Mouse (Mus musculus) lung, adult 2 months (tissue): ENCODE data around the gene Avpi1. TPM values are rescaled to one million over a fixed set of nuclear protein-coding genes. Genes with fewer than 3 reads are reported as not detected.

Experiments used
- DNase-seq: peaks from one replicate; pipeline ENCODE4 v3.0.0; 2022
- H3K4me1 ChIP-seq: fragments of 200-500 bp; 2 replicates; pipeline ENCODE4 v1.6.1; 2011; ENCODE audit warnings: low read length; ENCODE audit not compliant: control insufficient read depth, insufficient read depth
- H3K4me3 ChIP-seq: fragments of 200-500 bp; replicated peaks from 2 replicates; pipeline ENCODE3; 2011; ENCODE audit warnings: low read depth, mild to moderate bottlenecking, control low read depth, low read length; ENCODE audit errors: extremely low read depth
- CTCF ChIP-seq: fragments of 200-500 bp; IDR thresholded peaks from 2 replicates; pipeline ENCODE4 v1.5.1; 2011; ENCODE audit warnings: mild to moderate bottlenecking, low read length, control low read depth; ENCODE audit not compliant: insufficient read depth
- POLR2A ChIP-seq: fragments of 200-500 bp; IDR thresholded peaks from 2 replicates; pipeline ENCODE4 v1.6.1; 2011; ENCODE audit warnings: low read depth, mild to moderate bottlenecking, control low read depth, low read length, borderline replicate concordance; ENCODE audit errors: extremely low read depth
- WGBS: fragments of 180-500 bp; shearing (Covaris S2); methylation state at CpG from one replicate; pipeline ENCODE4 v1.1.7; 2018; 5-methylcytosine and 5-hydroxymethylcytosine counted together
- polyA plus RNA-seq: library from polyadenylated mRNA; depleted of rRNA; stranded (reverse); fragments of >200 nt; gene quantifications from 2 replicates; pipeline ENCODE4 v1.2.3, GENCODE M21; 2012

Gene Avpi1
- polyA plus RNA-seq, 1 experiment, result 46.8 TPM

- TF ChIP-seq POLR2A (no peak), CTCF (no peak)
- no peaks in the 10 kb centered on the region for H3K4me1 ChIP-seq
- DNase-seq, result no peak
- WGBS, result 36% methylated on average over 5 of the region's 5 CpGs
- H3K4me3 ChIP-seq, result no peak within 1 kb of the TSS
Observed at GRCm38 (mm10) chr19:42163764-42164163, 34.9 kb upstream of the Avpi1 start, which contains the start of gene Zfyve27. Zfyve27 (plus strand) TSS chr19:42163951.

- DNase-seq, result no peak
- 40% methylated on average over 13 of the region's 13 CpGs for WGBS
- no peak overlapping the region for H3K4me3 ChIP-seq
Observed at GRCm38 (mm10) chr19:42158246-42159017, 29.6 kb upstream of the Avpi1 start.

GRCm38 (mm10) chr19:42157493-42158237 lies 28.8 kb upstream of the Avpi1 start:
- WGBS, result 36% methylated on average over 12 of the region's 12 CpGs
- no peak overlapping the region for H3K4me3 ChIP-seq
- DNase-seq, result no peak
- H3K4me1 ChIP-seq, result peaks cover under 1% of the 10 kb centered on the region; the same call in 1 of the 2 replicates
- TF ChIP-seq POLR2A (no peak), CTCF (no peak)

More at GRCm38 (mm10) chr19:42158246-42159017, 29.6 kb upstream of the Avpi1 start:
- H3K4me1 ChIP-seq, result no peaks in the 10 kb centered on the region
- no peak for TF ChIP-seq POLR2A
- TF ChIP-seq CTCF, result no peak

DNA sequence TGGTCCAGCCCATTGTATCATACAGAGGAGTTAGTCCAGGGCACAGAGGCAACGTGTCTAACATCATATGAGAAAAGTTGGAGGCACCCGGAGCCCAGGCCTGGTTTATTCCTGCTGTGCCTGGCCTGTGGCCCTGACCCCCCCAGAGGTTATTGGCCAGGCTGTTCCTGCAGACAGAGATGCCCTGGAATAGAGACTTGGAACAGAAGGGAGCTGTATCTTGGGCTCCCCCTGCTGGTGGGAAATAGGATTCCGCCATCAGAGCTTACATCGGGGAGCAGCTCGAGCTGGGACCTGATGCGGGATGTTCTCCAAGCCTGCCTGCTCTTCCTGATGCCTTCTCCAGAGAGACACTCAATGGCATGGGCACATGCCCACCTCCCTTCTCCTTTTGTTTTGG lies 23.1 kb upstream of the Avpi1 start:
- Histone ChIP-seq H3K4me3 (peak overlapping the region; percentile 2), H3K4me1 (peaks cover 25% of the 10 kb centered on the region)
- DNase-seq, result peak; percentile 88
- 5% methylated on average over 6 of the region's 6 CpGs for WGBS
- TF ChIP-seq POLR2A (peak; percentile 23; the same call in 1 of the 2 replicates), CTCF (peak; percentile 79)

DNA sequence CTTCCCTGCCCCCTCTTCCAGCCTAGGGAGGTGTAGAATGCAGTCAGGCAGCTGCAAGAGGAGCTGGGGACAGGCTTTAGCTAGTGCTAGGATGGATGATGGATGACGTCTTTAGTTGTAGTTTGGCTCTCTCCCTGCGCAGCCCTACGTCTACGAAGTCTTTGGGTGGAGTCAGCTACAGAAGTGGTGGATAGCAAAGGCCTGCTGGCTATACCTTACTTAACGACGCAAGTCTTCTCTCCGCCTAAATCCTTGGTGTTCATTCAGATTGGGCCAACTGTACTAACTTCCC lies 19.7 kb upstream of the Avpi1 start:
- TF ChIP-seq POLR2A, result no peak
- 10% methylated on average over 7 of the region's 7 CpGs for WGBS
- peak; percentile 76 for DNase-seq
- Histone ChIP-seq H3K4me3 (peak overlapping the region; percentile 78), H3K4me1 (peaks cover 35% of the 10 kb centered on the region)

DNA sequence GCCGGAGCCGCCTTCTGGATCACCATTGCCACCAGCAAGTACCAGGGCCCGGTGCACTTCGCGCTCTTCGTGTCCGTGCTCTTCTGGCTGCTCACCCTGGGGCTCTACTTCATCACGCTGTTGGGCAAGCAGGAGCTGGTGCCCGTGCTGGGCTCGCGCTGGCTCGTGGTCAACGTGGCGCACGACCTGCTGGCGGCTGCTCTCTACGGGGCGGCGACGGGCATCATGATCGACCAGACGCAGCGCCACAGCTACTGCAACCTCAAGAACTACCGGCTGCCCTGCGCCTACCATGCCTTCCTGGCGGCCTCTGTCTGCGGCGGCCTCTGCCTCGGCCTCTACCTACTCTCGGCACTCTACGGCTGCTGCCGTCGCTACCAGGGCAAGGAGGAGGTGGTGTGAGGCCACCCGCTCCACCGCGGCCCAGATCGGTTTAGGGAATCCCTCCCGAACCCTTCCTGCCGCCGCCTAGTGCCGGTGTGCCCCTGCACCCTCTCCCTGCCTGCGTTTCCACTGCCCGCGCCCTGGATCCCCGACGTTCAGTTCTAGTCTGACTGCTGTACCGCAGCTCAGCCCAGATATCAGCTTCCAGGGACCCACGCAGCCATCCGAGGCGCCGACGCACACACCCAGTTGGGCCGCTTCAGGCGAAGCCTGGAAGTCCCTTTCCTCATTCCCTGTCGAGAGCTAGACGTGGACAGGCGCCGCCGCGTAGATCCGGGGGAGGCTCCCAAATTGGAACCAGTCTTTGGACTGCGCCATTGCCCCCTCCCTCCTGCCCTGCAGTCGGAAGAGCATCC lies 19.1 kb upstream of the Avpi1 start:
- WGBS, result 1% methylated on average over 63 of the region's 63 CpGs
- peak; percentile 75 for DNase-seq
- H3K4me3 ChIP-seq, result peak overlapping the region; percentile 78
- no peak for TF ChIP-seq CTCF
- peak; percentile 84; the same call in 1 of the 2 replicates for TF ChIP-seq POLR2A
- peaks cover 35% of the 10 kb centered on the region for H3K4me1 ChIP-seq

GRCm38 (mm10) chr19:42147170-42147768 lies 18.4 kb upstream of the Avpi1 start, which contains the start of gene Marveld1:
Marveld1 (plus strand) TSS chr19:42147400.
- peak; percentile 96 for TF ChIP-seq POLR2A
- no peak for TF ChIP-seq CTCF
- Histone ChIP-seq H3K4me1 (peaks cover 33% of the 10 kb centered on the region), H3K4me3 (peak within 1 kb of the TSS; percentile 78)
- 0% methylated on average over 41 of the region's 57 CpGs for WGBS
- peak; percentile 82 for DNase-seq

GRCm38 (mm10) chr19:42146276-42147010 lies 17.6 kb upstream of the Avpi1 start:
- Histone ChIP-seq H3K4me1 (peaks cover 26% of the 10 kb centered on the region), H3K4me3 (no peak overlapping the region)
- TF ChIP-seq CTCF (no peak), POLR2A (0 out of 2 replicates have a peak, but pooled peaks have one; percentile 31)
- 79% methylated on average over 9 of the region's 9 CpGs for WGBS
- no peak for DNase-seq
